Mouse (Mus musculus) kidney, adult 18-20 months (tissue): Measurements from ENCODE around the gene 1700001C19Rik.
"Not testable (repeated sequence)": the region's sequence is repeated elsewhere in the genome, so short reads cannot be mapped to it uniquely, and the experiment has no call there.

Experiments used
- DNase-seq: peaks from one replicate; pipeline ENCODE4 v3.0.0; 2021

1700001C19Rik gene

DNA sequence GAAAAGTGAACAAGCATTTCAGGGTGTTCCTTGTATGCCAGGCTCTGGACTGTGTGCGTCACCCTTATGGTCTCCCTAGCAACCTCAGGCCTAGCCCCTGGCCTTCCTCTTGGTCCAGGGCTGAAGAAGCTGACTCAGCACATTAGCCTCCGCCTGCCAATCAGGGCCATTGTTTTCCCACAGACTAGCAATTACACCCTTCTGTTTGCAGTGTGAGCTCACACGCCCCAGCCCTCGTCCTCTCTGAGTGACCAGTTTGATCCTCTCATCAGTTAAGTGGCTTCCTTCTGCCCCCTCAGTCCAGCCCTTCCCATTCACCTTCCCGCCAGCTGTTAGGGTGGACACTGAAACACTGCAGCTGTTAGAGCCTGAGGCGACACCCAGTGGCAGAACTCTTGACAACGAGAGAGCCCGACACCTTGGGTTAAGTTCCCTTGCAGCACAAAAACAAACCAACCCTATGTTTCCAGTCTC lies 8.3 kb downstream of the 1700001C19Rik start:
- DNase-seq: peak; percentile 51

DNA sequence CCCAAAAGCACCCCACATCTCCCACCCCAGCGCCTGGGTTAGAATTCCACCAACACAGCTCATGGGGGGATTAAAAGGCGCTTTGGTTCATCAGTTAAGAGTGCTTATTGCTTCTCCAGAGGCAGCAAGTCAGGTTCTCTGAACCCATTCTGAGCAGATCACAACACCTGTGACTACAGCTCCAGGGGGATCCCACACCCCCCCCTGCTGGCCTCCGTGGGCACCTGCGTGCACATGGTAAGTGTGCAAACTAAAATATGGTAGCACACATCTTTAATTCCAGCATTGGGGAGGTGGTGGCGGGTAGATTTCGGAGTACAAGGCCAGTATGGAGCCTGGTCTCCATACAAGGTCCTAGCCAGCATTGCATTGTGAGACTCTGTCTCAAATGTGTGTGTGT lies 9.9 kb downstream of the 1700001C19Rik start:
- no peak for DNase-seq

DNA sequence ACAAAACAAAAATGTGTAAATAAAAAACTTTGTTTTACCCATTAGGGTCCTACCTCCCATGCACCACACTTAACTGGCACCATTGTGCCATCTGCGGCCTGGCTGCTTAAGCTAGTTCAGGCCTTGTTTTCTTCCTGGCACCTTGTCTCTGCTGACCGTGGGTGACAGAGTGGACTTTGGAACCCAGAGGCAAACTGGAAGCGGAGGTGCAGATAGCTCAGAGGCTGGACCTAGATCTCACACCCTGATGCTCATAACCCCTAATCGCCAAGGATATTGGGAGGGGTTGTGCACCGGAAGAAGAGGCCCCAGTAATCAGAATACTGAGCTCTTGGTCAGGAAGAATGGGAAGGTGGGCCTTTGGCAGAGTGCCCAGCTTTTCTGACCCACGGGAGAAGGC lies 13.0 kb downstream of the 1700001C19Rik start:
- no peak for DNase-seq

DNA sequence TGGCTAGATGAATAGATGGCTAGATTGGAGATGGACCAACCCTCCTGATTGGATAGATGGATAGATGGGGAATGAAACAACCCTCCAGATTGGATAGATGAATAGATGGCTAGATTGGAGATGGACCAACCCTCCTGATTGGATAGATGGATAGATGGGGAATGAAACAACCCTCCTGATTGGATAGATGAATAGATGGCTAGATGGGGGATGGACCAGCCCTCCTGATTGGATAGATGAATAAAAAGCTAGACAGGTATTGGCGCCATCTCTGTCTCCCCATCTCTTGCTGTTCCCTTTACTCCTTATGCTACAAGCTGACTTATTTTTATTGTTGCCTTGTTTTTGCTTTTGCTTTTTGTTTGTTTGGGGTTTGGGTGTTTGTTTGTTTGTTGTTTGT lies 14.6 kb downstream of the 1700001C19Rik start:
- DNase-seq: not testable (repeated sequence)

DNA sequence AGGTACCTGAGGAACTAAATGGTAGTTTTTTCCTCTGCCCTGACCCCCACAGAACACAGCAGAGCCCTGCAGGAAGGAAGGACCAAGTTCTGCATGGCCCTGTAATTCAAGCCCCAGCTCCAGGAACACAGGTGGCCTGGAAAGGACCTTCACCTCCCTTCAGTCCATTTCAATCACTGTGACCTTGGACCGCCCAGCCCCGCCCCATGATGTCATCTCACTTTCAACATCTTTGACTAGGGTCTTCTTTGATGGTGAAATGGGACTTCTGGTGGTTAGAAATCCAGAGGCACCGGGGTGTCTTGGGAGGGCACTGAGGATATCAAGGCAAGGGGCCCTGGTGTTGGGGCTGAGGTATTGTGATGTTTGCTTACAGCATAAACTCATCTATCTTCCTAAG lies 15.6 kb downstream of the 1700001C19Rik start:
- no peak for DNase-seq

DNA sequence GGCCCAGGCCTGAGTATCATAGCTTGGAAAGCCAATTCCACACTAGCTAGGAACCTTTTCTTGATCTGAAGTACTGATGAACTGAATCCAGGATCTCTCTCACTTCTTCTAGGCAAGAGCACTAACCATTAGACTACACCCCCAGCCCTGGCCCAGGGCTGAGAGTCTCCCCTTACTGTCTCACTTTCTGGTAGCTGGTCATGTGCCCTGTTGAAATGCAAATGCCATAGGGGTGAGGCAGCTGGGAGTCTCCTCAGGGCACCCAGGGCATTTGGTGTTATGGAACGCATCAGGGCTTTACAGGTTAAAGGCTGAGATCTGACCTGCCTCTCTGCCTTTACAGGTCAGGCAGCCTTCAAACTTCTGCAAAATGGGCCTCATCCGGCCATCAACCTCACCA lies 17.0 kb downstream of the 1700001C19Rik start:
- DNase-seq: no peak

DNA sequence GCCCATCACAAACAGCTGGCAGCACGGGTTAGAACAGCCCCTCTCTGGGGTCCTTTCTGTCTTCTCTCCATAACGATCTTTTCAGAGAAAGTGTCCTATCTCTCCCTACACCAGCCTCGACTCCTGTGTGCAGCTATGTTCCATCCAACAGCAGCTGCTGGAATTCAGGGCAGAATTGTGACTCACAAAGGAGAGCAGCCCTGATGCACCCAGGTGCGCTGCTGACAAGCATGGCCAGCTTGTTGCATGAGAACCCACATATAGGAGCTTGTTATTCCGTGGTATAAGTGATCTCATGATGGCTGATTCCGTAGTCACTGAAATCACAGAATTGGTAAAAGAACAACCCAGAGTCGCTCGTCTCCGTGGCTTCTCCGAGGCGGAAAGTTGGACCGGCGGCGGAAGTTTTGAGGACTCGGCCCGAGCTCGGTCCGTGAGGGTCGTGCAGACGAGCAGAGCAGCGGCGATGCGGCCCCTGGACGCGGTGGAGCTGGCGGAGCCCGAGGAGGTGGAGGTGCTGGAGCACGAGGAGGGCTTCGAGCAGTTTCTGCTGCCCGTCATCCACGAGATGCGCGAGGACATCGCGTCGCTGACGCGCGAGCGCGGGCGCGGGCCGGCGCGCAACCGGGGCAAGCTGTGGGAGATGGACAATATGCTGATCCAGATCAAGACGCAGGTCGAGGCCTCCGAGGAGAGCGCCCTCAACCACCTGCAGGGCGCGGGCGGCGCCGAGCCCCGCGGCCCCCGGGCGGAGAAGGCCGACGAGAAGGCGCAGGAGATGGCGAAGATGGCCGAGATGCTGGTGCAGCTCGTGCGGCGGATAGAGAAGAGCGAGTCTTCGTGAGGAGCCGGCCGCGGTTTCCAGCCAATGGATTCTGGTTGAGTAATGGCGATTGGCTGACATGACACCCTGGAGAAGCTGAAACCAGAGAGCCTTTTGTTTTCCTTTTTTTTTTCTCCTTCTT lies 27.0 kb downstream of the 1700001C19Rik start:
- DNase-seq: peak; percentile 25

DNA sequence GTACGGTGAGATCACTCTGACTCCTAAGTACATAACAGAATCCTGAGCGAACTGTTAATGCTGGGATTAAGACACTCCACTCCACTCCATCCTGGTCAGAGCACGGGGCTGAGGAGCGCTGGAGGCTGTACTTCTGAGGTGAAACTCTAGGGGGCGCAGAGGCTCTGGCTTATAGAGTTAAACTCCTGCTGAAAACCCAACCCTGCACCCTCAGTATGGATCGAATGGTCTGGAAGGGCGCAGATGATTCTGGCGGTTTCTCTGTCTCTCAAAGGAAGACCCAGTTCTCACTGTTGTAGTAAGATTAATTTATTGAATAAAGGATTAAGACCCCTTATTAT lies 28.6 kb downstream of the 1700001C19Rik start:
- DNase-seq: peak; percentile 78

DNA sequence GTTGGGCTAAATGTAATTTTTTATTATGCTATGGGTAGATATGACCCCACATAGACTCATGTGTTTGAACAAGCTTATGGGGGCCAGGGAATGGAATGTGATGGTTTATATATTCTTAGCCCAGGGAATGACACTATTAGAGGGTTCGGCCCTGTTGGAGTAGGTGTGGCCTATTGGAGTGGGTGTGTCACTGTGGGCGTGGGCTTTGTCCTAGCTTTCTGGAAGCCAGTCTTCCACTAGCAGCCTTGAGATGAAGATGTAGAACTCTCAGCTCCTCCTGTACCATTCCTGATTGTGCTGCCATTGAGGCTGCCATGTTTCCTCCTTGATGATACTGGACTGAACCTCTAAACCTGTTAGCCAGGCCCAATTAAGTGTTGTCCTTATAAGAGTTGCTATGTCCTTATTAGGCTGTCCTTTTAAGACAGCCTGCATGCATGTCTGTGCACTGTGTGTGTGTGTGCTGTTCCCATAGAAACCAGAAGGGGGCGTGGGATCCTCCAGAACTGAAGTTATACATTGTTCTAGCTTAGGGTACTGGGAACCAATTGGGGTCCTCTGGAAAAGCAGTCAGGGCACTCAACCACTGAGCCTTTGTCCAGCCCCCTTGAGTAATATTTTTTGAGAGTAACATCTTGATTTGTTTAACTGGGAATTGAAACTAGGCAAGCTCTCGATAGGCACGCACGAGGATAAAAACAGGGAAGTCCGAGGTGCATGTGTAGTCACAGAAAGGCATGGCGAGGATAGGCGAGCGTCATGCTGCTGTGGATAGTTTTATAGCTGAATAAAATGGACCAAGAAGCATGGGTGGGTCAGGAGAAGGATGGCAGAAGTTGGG lies 29.2 kb downstream of the 1700001C19Rik start:
- no peak for DNase-seq

DNA sequence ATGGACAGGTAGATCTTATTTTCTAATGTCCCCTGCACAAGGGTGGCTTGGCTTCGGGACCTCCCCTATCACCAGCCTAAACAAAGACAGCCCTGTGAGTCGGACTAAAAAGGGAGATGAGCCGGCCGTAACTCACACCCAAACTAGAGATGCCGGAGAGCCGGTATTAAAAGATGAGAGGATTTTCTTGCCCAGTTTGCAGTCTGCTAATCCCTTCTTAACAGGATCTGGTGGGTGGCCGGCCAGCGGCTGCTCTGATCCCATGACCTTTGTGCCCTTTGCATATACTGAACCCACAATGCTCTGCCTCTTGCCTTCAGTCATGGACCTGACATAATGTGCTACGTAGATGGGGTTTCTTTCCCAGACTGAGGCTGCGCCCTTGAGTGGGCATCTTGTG lies 36.7 kb downstream of the 1700001C19Rik start, which contains the start of gene Guca1a:
Gene Guca1a, minus strand, starts transcription at position 134 of the 400 bp plus-strand sequence.
- no peak for DNase-seq

DNA sequence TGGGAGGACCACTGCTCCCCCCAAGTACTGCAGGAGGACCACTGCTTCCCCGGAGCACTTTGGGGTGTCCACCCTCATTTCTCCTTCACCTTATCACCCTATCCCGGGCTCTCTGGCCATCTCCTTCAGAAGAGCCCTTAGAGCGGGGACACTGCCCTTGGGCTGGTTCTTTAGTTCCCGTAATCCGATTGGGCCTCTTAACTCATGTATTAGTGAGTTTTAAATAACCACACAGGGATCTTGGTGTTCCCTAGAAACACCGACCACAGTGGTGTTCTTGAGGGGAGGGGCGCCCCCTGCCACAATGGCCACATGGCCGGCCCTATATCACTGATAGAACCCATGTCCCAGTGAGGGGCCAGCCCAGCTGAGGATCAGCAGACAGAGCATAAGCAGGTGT lies 38.1 kb downstream of the 1700001C19Rik start:
- DNase-seq: no peak

DNA sequence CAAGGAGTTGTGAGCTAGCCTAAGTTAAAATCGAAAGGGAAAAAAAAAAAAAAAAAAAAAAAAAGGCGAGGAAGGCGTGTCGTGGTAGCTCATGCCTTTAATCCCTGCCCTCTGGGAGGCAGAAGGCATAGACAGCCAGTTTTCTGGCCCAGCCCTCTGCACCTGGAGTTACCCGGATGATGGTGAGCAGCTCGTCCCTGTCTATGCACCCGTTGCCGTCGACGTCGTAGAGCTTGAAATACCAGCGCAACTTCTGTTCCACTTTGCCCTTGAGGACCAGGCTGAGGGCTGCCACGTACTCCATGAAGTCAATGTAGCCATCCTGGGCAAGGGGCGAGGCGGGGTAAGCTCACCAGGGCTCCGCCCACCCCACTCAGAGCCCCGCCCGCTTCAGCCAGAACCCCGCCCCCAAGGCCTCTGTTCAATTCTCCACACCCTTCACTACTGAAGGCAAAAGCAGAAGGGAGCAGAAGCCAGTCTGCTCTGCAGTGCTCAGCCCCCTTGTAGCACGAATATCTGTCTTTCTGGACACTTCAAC lies 41.7 kb downstream of the 1700001C19Rik start:
- peak; percentile 62 for DNase-seq

DNA sequence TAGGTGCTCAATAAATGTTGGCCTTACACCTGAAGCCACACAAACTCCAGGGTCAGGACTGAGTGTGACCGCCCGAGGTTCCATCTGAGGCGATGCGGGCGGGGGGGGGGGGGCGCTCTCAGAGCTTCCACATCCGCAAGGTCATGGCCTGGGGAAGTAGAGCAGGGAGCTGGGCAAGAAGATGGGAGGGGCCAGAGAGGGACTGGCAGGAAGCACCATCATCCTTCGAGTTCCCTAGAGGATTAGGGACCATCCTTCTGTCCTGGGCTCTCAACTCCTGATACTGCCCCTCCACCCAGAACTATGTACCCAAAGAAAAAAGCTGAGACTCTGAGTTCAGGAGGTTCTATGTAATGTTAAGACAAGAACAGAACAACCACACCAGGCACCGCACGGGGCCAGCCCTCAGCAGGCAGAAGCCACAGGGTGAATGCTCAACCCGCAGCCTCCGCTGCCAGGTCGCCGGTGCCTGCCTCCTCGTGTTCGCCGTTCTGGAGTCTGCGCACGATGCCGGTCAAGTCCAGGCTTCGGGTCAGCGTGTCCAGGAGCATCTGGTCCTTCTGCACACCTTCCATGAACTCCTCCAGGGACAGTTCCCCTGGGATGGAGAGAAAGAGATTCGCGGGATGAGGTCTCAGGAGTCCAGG lies 42.8 kb downstream of the 1700001C19Rik start:
- DNase-seq: peak; percentile 29

DNA sequence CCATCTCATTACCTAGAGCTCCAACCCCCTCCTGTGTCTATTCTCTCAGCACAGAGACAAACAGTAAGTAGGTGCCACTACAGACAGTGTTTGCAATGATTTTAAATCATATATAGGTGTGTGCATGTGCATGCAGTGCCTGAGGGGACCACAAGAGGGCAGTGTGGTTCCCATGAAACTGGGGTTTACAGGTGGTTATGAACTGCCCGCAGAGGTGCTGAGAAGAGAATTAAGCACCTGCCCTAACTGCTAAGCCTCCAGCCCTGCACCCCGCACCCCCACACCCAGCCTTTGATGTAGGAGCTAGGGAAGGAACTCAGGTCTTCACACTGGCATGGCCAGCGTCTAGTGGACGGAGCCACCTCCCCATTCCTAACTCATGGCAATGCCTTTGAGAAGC lies 50.5 kb downstream of the 1700001C19Rik start:
- DNase-seq: peak; percentile 70

DNA sequence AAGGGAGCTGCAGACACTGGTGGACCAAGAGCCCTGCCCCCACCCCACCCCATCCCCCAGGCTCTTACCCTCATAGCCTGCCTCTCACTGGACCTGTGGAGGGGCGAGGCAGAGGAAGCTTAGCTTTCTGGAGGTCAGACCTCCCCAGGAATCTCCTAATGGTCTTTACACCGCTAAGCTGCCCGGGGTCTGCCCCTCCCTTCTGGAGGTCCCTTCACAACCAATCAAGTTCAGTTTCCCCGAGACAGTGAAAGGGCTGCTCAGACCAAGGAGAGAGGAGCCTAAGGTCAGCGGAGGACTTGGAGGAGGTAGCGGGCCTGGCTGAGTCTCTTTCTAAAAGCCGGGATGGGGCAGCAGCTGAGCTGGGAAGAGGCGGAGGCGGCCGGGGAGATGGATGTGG lies 52.0 kb downstream of the 1700001C19Rik start, which contains the start of gene Guca1b:
Gene Guca1b, plus strand, starts transcription at position 249 of the 400 bp plus-strand sequence.
- DNase-seq: no peak

DNA sequence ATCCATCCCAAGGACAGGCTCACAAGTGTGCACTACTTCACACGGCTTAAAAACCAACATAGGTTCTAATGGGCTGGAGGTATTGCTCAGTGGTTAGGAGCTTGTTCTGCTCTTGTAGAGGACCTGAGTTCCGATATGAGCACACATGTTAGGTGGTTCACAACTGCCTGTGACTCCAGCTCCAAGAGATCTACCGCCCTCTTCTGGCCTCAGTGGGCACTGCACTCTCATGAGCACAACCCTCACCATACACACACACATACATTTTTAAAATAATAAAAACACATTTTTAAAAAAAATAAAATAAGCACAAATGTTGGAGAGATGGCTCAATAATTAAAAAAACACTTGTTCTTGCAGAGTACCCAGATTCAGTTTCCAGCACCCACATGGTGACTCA lies 53.1 kb downstream of the 1700001C19Rik start:
- no peak for DNase-seq

DNA sequence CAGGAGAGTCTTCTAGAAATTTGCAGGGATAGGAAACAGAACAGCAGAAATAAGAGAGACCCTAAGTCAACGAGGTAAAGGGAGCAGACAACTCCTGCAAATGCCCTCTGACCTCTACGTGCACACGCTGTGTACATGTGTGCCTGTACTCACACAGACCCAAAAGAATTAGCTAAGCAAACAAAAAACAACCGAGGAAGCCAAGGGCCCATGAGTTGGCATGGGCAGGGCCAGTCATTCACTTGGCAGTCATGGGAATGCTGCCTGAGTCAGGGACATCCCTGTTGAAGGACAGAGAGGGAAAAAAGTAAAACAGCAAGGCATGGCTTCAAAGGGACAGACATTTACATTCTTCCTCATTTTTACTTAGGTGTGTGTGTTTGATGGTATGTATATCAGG lies 53.9 kb downstream of the 1700001C19Rik start:
- no peak for DNase-seq

DNA sequence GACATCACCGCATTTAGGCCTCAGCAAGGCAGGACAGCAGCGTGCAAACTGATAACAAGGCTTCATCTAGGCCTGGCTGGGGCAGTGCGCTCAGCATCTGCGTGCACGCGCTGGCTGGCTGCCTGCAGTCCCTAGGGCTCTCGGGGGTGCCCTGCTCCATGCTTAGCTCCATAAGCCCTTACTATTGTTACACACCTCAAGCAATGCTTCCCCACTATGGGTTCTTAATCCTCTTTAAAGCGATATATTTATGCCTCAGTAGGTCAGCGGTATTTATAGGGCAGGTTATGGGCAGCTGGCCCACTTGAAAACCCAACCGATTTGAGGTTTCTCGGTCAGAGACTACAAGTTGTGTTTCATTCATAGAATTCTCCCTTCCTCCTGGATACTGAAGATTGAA lies 55.3 kb downstream of the 1700001C19Rik start:
- DNase-seq: no peak

DNA sequence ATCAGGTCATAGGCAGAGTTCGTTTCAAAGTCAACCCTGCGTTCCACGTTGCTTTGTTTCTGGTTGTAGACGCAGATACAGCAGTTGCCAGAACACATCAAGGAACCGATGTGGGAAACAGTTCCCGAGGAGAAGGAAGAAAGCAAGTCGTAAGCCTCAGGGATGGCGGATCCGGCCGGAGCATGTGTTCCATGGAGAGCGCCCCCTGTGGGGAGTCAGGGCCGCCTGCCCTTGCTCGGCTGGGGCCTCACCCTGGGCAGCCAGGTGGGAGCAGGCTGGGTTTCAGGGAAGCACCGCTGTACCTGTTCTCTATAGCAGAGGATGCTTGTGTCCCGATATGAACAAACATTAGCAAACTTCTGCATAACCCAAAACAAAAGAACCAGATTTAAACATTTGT lies 59.0 kb downstream of the 1700001C19Rik start:
- no peak for DNase-seq

DNA sequence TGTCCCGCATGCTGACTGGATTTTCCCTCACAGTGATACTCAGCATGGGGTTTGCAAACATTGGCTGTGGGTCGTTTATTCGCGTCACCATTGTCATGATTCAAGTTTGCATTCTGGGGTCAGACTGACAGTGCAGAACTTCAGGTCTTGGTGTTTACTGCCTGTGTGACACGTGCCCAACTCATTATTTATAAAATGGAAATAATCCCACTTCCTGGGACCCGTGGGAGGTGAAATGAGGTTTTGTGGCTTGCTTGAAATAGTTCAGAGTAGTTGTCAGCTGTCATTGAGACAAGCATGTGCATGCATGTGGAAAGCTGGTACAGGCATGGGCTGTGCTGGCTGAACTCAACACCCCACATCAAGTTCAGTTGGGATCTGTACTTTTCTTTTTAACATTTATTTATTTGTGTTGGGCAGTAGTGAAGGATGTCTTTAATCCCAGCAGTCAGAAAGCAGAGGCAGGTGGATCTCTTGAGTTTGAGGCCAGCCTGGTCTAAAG lies 60.3 kb downstream of the 1700001C19Rik start:
- DNase-seq: no peak

DNA sequence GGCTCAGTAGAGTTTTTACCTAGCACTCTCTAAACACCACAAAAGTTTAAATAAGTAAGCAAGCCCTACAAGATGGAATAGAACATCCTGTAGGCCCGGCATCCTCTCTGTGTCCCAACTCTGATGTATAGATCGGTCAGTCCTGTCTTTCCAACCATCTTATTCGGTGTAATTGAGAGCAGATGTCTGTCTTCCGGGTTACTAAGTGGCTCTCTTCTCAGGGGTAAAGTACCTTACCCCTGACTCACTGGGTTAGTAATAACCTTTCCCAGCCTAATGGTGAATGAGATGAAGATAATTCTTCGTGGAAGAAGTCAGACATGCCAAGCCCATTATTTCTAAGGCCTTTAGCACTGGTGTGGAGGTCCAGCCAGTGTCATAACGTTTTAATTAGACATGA lies 63.2 kb downstream of the 1700001C19Rik start:
- DNase-seq: no peak

DNA sequence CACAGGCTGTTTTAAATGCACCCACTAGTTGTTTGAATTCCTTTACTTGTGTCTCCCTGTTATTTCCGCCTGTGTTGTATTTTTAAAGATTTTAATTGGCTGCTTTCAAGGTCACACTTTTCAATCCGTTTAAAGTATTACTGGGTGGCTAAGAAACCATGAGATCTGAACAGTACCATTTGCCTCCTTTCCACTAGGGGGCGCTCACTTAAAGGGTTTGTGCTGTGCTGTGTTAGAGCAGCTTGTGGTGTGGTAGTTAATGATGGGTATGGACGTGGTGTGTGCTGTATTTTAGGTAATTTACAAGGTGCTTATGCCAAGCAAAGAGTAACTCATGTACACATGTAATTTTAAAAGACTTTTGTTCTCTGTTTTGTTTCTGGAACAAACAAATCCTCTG lies 65.7 kb downstream of the 1700001C19Rik start:
- peak; percentile 67 for DNase-seq

DNA sequence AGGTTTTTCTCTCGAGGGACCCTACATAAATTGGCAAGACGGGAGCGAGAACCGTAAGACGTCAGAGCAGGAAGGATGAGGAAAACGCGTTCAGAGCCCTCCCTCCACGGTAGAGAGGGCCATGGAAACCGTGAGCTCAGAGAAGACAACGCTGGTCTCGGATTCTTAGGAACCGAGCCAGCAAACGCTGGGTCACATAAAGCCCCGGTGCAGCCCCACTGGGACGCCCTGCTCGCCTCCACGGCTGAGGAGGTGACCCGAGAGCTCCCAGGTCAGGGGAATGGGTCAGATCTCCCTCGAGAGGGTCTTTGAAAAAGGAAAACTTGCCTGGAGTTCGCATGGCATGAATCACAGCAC lies 68.1 kb downstream of the 1700001C19Rik start:
- DNase-seq: no peak
